Mouse (Mus musculus) heart, adult 2 months (tissue): Measurements from ENCODE around the gene Egfl8.

Experiments used
- CTCF ChIP-seq: fragments of 200-600 bp; IDR thresholded peaks from 2 replicates; pipeline ENCODE4 v1.8.1; 2022; ENCODE audit warnings: antibody characterized with exemption, mild to moderate bottlenecking, moderate library complexity
- POLR2A ChIP-seq: fragments of 200-500 bp; IDR thresholded peaks from 2 replicates; pipeline ENCODE4 v1.6.1; 2011; ENCODE audit warnings: mild to moderate bottlenecking, low read depth, low read length, control low read depth; ENCODE audit not compliant: insufficient read depth

- TF ChIP-seq CTCF (no peak), POLR2A (no peak)
Measured at GRCm38 (mm10) chr17:34568421-34568820, 47.4 kb downstream of the Egfl8 start.
